ENCODE assay signal across 9 mouse cellular contexts in the genomic region with DNA sequence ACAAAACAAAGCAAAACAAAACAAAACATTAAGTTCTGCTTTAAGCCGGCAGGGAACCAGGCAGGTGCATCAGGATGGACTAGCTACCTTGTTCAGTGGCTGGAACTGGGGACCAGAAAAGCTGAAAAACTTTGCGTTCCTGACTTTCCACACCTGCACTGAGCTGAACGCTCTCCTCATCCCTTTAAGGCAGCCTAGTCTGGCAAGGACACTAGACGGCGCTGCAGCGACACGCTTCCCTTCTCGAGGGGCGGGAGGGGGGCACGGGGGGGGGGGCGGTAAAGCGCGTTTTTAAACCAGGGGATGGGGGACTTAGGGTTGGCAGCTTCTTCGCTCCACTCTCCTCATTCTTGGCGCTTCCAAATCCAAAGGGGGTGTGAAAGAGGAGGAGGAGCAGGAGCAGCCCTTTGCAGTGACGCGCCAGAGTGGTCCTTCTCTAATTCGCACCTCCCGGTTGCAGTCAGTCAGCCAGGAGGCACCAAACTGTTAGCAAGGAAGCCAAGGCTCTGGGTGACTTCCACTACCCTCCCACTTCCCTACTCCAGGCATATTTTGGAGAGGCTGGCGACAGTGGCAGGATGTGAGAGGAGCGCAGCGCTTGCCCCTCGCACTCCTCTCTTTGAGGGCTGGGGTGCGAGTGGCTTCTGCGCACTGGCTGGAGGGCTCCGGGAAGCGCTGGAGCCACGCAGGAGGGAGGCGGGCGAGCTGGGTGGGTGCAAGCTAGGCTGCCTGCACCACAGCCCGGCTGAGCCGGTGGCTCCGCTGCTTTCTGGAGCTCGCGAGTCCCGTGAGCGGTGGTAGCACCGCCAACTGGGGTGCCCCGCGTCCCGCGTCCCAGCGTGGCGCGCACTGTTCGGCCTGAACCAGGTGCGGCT. TPM values are rescaled to one million over a fixed set of nuclear protein-coding genes. Genes with fewer than 3 reads are reported as not detected.
DNase-seq lines count a peak whose midpoint lies in the region; ATAC-seq lines count a peak whose summit lies in the region.
"Had no signal": no experiment of that assay in that cellular context is flagged by ENCODE, and none has a peak within 500 bp of the region (broad histone marks: within the 10 kb centered on the region; RNA-seq: fewer than 3 reads in every experiment).

A gene (plus strand): TSS at position 288 of the 875 bp plus-strand sequence.

- H3K4me2 ChIP-seq in forebrain, embryonic 15.5 days (replicated peaks) = peak within 1 kb of the TSS; percentile 54
- peak within 1 kb of the TSS; percentile 73 for H3K4me2 ChIP-seq in limb, embryonic 13.5 days (replicated peaks)
- H3K4me2 ChIP-seq: liver, embryonic 15.5 days had no signal

- H3K4me1 ChIP-seq in forebrain, embryonic 15.5 days = 0 out of 2 replicates have a peak, but pooled peaks cover 4% of the 10 kb centered on the region
- no peaks in the 10 kb centered on the region for H3K4me1 ChIP-seq in limb, embryonic 13.5 days
- H3K4me1 ChIP-seq: liver, embryonic 15.5 days had no signal

- H3K27me3 ChIP-seq in forebrain, embryonic 15.5 days = peaks cover 28% of the 10 kb centered on the region
- peaks cover 54% of the 10 kb centered on the region for H3K27me3 ChIP-seq in limb, embryonic 13.5 days

- no peaks in the 10 kb centered on the region for H3K9me3 ChIP-seq in forebrain, embryonic 15.5 days
- H3K9me3 ChIP-seq in limb, embryonic 13.5 days = no peaks in the 10 kb centered on the region
- H3K9me3 ChIP-seq: liver, embryonic 15.5 days had no signal

- peak; percentile 4 to 14 for DNase-seq in layer of hippocampus, postnatal 36 days
- no peak for DNase-seq in layer of hippocampus, adult 11-12 months (ENCODE audit: low spot score)
- DNase-seq in embryo, embryonic 10 days (ENCODE audit: low spot score) = peak; percentile 50
- peak; percentile 57 for DNase-seq in right cerebral cortex, postnatal 4 days
- no peak for DNase-seq in thymus, postnatal 14 days
- no peak for DNase-seq in T-cell, adult 2 months (ENCODE audit: low spot score)

- H3K36me3 ChIP-seq in forebrain, embryonic 15.5 days = no peaks in the 10 kb centered on the region
- no peaks in the 10 kb centered on the region for H3K36me3 ChIP-seq in limb, embryonic 13.5 days
- H3K36me3 ChIP-seq: liver, embryonic 15.5 days had no signal

- H3K4me3 ChIP-seq in forebrain, embryonic 15.5 days = peak within 1 kb of the TSS; percentile 44
- H3K4me3 ChIP-seq in limb, embryonic 13.5 days = peak within 1 kb of the TSS; percentile 46
- H3K4me3 ChIP-seq: liver, embryonic 15.5 days had no signal

- 22% methylated on average over 37 of the region's 47 CpGs for WGBS in forebrain, embryonic 15.5 days
- WGBS in limb, embryonic 13.5 days = 13% methylated on average over 40 of the region's 47 CpGs

- H3K9ac ChIP-seq in forebrain, embryonic 15.5 days (replicated peaks) = 0 out of 2 replicates have a peak within 1 kb of the TSS, but pooled peaks have one; percentile 32
- peak within 1 kb of the TSS; percentile 46; the same call in 1 of the 2 replicates for H3K9ac ChIP-seq in limb, embryonic 13.5 days
- H3K9ac ChIP-seq: liver, embryonic 15.5 days had no signal

- ATAC-seq in forebrain, embryonic 15.5 days (replicated peaks) = peak; percentile 89
- peak; percentile 75 for ATAC-seq in limb, embryonic 13.5 days (ENCODE audit: low FRiP score, low read depth)

- no peak within 1 kb of the TSS for H3K27ac ChIP-seq in forebrain, embryonic 15.5 days (replicated peaks)
- H3K27ac ChIP-seq in limb, embryonic 13.5 days = no peak within 1 kb of the TSS
- H3K27ac ChIP-seq: liver, embryonic 15.5 days had no signal

RNA-seq across cellular contexts. Expression of the gene that starts here (rescaled TPM):
- 1 to 10 TPM; 2.1 to 2.7 TPM for total RNA-seq in layer of hippocampus, postnatal 36 days (2021)
- 2.1 and 2.5 TPM in 2 replicates for polyA plus RNA-seq in forebrain, embryonic 15.5 days (2015; fragmentation: Nextera tagmentation; extraction: Ambion mirVana)
- 1.0 and 1.2 TPM in 2 replicates for polyA plus RNA-seq in limb, embryonic 13.5 days (2015; fragmentation: Nextera tagmentation; extraction: Ambion mirVana)
- polyA plus RNA-seq: liver, embryonic 15.5 days had no signal

Comparison
In these comparisons a context has a peak if more than half of its experiments do, and no peak if none do; other contexts are left out.
1. DNase-seq: peak in layer of hippocampus, postnatal 36 days (2 of 2), embryo, embryonic 10 days (single experiment) and right cerebral cortex, postnatal 4 days (single experiment); none in layer of hippocampus, adult 11-12 months (single experiment), thymus, postnatal 14 days (single experiment) and T-cell, adult 2 months (single experiment).